Mouse (Mus musculus) brain, embryonic 14.5 days (tissue): Measurements from ENCODE around the gene Myb. TPM values are rescaled to one million over a fixed set of nuclear protein-coding genes. Genes with fewer than 3 reads are reported as not detected.

Source experiments
- DNase-seq: peaks from one replicate; pipeline ENCODE4 v3.0.0-alpha.2; 2011; ENCODE audit warnings: low read depth
- CTCF ChIP-seq: fragments of 200-500 bp; IDR thresholded peaks from 2 replicates; pipeline ENCODE4 v1.5.1; 2012; ENCODE audit warnings: inconsistent platforms, mild to moderate bottlenecking, moderate library complexity, borderline replicate concordance; ENCODE audit not compliant: insufficient read depth, insufficient read length; ENCODE audit errors: extremely low read depth
- POLR2A ChIP-seq: fragments of 200-500 bp; IDR thresholded peaks from 2 replicates; pipeline ENCODE4 v1.6.1; 2012; ENCODE audit warnings: mild to moderate bottlenecking, inconsistent platforms, borderline replicate concordance; ENCODE audit not compliant: poor library complexity, insufficient read depth, insufficient read length, severe bottlenecking; ENCODE audit errors: extremely low read depth
- polyA plus RNA-seq: library from polyadenylated mRNA; depleted of rRNA; stranded (reverse); fragments of >200 nt; gene quantifications from 2 replicates; pipeline ENCODE4 v1.2.3, GENCODE M21; 2012

Myb gene
- polyA plus RNA-seq, 1 experiment, result 4.8 TPM

DNA sequence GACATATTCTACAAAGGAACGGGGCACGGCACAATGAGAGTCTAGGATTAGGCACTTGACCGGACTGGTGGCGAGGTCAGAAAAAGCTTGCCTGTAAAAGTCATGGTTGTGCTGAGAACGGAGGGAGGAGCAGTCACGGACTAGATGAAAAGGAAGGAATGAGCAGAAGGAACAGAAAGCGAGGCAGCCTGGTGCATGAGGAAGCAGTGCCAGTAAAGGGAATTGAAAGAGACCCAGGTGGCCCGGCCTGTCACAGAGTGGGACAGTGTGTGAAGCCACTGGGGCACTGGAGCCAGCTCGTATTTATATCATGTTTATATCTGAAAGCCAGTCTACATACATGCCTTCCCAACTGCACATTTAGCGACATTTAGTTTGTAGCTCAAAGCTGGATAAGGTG, 31.7 kb upstream of the Myb start:
- no peak for TF ChIP-seq CTCF
- no peak for TF ChIP-seq POLR2A

DNA sequence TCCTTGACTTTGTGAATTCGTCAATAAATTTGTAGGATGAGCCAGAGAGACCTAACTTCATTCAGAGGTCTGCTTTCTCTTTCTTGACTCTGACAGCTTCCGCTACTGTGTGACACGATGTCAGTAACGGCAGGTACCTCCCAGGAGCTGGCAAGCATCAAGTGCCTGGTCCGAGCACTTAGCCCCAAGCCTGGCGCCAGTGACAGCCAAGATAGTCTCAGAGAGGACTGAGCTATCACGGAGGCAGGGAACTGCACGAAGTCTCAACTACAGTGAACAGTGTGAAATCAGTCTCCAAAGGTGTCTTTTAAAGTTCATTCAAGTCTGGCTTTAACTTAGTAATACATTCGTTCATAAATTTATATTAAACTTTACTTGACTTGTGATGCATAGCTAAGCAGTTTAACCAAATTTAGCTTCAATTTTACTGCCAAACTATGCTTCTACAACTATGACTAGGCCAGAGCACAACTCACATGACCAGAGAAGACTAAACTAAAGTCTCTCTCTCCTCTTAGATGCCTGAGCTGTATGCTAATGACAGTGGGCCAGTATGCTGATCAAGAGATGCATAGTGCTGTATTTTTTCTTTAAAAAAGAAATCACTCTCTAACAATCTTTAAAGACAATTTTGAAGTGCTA, 29.1 kb upstream of the Myb start:
- no peak for DNase-seq
- TF ChIP-seq CTCF, result no peak

More for the DNA sequence above, 31.7 kb upstream of the Myb start:
- no peak for DNase-seq

DNA sequence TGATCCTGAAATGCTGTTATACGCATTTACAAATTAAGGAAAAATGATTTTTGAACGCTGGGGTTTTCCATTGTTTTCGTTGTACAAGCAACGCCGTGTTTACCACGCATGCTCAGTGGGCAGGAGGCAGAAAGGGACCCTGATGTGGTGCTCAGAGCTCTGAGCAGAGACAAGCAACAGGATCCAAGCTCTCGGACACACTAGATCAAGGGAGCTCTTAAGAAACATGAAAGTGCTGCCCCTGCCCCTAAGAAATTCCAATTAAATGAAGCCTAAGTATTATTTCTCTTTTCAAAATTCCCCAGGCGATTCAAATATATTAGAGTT, 28.5 kb upstream of the Myb start:
- TF ChIP-seq CTCF, result no peak
- no peak for DNase-seq

DNA sequence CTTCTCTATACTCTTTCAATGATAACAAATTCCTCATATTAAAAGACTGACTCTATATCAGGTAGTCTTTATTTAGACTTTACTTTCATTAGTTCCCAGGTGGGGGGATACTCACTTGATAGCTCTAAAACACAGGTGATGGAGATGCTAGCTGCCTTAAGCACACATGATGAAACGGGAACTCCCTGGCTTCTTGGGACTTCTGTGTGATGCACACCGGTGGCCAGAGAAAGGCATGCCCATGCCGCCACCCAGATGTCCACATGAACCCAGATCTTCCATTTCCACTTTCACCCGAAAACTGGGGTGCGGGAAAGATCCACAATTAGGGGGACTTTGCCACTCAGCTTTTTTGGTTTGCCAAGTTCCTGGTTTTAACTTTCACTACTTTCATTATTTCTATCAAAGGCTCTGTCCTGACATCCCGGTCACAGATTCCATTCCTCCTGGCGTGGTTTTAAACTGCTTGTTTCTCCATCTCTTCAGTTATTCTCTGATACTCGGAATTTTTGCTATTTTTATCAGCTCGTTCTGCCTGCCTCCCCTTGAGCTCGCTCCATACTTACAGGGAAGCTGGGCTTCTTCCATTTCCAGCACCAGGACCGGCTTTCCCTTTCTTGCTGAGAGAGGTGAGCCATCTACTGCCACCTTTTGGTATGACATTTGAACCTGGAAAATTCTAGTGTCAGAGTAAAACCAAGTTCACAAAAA, 27.9 kb upstream of the Myb start:
- TF ChIP-seq CTCF (peak; percentile 69; the same call in 1 of the 2 replicates), POLR2A (no peak)

DNA sequence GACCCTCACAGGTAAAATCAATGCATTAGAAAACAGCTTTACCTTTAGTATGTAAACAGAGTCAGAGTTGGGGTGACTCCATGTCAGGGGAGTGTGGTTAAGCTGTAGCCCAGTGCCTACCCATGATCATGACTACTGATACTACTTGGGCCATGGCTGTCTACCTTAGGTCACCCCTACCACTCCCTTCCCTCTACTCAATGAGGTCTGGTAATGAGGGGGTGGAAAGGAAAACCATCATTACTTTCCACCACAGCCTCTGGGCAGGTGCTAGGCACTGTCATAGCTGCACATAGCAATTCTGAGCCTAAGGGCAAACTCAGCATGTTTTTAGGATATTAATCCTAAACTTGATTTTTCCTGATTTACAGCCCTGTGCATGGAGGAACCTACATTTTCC, 27.1 kb upstream of the Myb start:
- TF ChIP-seq POLR2A, result no peak
- TF ChIP-seq CTCF, result no peak
- DNase-seq, result no peak

More for the DNA sequence above, 27.9 kb upstream of the Myb start:
- peak; percentile 86 for DNase-seq

DNA sequence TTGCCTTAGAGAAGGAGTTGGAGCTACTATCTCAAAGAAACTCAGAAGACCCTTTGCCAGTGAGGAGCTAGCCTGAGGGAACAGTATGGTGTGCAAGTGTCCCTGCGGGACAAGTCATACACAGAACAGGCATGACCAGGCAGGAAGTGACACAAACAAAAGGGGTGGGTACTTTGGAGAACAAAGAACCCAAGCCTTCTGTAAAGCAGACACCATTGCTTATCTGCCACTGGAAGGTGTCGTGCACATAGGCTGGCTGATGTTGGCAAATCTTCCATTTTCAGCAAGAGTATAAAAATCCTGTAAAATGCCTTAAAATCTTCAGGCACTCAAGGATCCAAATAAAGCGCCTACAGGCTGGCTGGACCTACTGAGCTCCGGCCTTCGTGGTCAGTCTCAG, 25.9 kb upstream of the Myb start:
- TF ChIP-seq CTCF, result no peak
- no peak for TF ChIP-seq POLR2A
- DNase-seq, result no peak

DNA sequence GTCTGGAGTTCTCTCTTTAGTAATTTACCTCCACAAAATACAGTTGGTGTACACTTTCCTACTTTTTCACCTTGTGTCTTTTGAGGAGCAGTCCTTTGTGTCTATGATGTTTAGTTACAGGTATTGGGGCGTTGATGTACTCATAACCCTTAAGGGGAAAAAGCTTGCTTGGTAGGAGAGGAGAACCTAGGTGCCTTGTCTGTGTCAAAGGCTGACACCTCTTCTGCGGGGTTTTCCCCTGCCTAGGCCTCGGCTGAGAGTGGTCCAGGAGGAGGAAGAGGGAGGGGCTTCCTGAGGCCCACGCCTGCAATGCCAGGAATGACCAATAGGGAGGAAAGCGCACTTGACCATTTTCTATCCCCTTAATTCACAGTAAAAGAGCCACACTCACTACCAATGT, 17.9 kb upstream of the Myb start:
- TF ChIP-seq CTCF (peak; percentile 45; the same call in 1 of the 2 replicates), POLR2A (no peak)
- no peak for DNase-seq

DNA sequence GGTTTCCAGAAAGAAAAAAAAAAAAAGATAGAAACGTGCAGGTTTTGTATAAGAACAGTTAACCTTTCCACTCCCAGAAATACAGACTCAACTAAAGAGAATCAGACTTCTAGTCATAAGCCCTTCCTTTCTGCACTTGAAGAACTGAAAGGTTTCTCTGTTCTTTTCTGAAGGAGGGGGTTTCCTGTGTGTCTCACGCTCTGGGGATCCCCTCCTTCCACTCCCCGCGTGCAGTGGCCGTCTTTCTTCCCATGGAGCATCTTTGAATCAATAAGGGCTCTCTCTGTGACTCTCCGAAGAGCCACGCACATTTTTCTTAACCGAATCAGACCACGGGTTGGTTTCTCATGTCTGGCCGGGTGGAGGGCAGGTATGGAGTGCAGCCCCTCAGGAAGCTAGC, 17.5 kb upstream of the Myb start:
- DNase-seq, result no peak

DNA sequence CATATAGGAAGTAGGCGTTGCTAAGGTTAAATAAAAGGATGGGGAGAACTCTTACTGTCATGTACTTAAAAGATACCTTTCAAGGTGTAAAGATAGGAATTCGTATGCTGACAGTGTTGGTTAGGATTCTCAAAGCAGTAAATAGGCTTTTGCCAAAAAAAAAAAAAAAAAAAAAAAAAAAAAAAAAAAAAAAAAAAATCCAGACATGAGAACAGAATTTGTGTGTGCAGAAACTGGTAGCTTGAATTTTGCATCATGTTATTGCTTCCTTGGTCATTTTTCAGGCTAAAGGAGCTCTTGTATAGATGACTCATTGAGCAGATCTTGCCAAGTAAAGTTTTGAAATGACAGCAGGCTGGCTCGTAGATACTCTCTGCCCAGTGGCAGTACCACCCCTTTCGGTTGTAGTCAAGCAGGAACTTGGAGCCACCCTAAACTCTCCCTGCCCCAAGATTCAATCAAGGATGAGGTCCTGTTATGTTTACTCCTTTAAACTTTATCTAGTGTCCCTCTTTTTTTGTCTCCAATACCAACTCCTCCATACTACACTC, 11.9 kb upstream of the Myb start:
- no peak for TF ChIP-seq CTCF
- TF ChIP-seq POLR2A, result no peak
- no peak for DNase-seq

More for the DNA sequence above, 17.5 kb upstream of the Myb start:
- TF ChIP-seq POLR2A (no peak), CTCF (no peak)

DNA sequence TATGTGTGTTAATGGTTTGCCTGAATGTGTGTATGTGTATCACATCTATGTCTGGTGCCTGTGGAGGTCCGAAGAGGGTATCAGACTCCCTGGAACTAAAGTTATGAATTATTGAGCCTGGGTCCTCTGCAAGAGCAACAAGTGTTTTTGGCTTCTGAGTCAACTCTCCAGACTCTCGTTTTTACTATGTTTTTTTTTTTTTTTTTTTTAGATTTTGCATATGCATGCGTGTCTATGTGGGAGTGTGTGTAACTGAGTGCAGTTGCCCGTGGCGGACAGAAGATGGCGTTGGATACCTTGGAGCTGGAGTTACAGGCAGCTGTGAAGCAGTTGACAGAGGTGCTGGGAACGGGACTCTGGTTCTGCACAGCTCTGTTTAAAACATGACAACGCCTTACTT, 7.7 kb upstream of the Myb start:
- no peak for TF ChIP-seq POLR2A
- DNase-seq, result no peak

DNA sequence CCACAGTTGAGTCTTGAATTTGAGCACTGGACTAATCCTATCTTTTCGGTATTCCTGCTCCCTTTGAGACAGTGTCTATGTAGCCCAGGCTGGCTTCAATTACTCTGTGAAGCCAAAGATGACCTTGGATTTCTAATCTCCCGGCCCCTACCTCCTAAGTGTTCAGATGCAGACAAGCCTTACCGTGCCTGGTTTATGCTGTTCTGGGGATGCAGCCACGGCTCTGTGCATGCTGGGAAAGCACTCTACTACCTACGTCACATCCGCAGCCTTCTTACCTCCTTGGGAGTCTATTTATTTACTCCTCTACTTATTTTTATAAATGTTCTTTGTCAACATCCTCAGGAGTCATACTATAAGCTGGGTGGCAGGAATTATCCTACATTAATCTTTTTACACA, 7.1 kb upstream of the Myb start:
- TF ChIP-seq CTCF (no peak), POLR2A (no peak)
- no peak for DNase-seq

DNA sequence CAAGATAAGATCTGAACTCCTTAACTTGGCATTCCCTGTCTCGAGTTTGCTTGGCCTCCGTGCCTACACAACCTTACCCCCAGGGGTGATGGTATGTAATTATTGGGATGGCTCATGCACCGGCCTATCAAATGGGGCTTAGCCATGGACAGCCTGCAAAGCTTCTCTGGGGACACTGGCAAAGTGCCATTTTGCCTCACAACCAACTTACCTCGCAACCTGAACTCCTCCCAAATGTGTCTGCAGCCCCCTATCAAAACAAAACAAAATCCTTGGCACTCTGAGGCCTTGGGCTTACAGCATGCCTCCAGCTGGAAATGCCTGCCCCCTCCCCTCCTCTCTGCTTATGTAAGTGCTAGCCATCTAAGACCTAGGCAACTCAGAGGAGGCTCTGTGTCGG, 6.4 kb upstream of the Myb start:
- no peak for TF ChIP-seq POLR2A
- no peak for TF ChIP-seq CTCF
- no peak for DNase-seq
